Mouse (Mus musculus) kidney, adult 2 months (tissue): Measurements from ENCODE around the gene Slc38a7. TPM values are rescaled to one million over a fixed set of nuclear protein-coding genes. Genes with fewer than 3 reads are reported as not detected.

Experiments used
- DNase-seq: peaks from one replicate; pipeline ENCODE4 v3.0.0; 2021
- H3K27ac ChIP-seq: fragments of 200-500 bp; 2 replicates; pipeline ENCODE4 v1.5.1; 2012; ENCODE audit warnings: low read depth, low read length, control low read depth, inconsistent platforms; ENCODE audit not compliant: insufficient read depth
- H3K27me3 ChIP-seq: fragments of 200-500 bp; replicated peaks from 2 replicates; pipeline ENCODE4 v1.6.1; 2012; ENCODE audit warnings: mild to moderate bottlenecking, moderate library complexity, low read length, inconsistent platforms; ENCODE audit not compliant: control insufficient read depth, insufficient read depth
- H3K36me3 ChIP-seq: fragments of 200-500 bp; 2 replicates; pipeline ENCODE4 v1.6.1; 2012; ENCODE audit warnings: mild to moderate bottlenecking, moderate library complexity, low read length, inconsistent platforms; ENCODE audit not compliant: control insufficient read depth, insufficient read depth
- H3K4me1 ChIP-seq: fragments of 200-500 bp; 2 replicates; pipeline ENCODE4 v1.6.1; 2011; ENCODE audit warnings: low read length; ENCODE audit not compliant: control insufficient read depth, insufficient read depth
- H3K4me3 ChIP-seq: fragments of 200-500 bp; 2 replicates; pipeline ENCODE4 v1.5.1; 2011; ENCODE audit warnings: mild to moderate bottlenecking, low read depth, low read length, control low read depth; ENCODE audit not compliant: insufficient read depth
- CTCF ChIP-seq: fragments of 200-500 bp; conservative IDR thresholded peaks from 2 replicates; pipeline ENCODE4 v1.5.1; 2011; ENCODE audit warnings: low read depth, mild to moderate bottlenecking, control low read depth, low read length, moderate library complexity, mixed read lengths; ENCODE audit not compliant: insufficient read depth, insufficient read length
- POLR2A ChIP-seq: fragments of 200-500 bp; IDR thresholded peaks from one replicate; pipeline ENCODE4 v1.6.1; 2011; ENCODE audit warnings: low read depth, low read length, control low read depth
- WGBS: fragments of 180-500 bp; shearing (Covaris S2); methylation state at CpG from one replicate; pipeline ENCODE4 v1.1.7; 2018; 5-methylcytosine and 5-hydroxymethylcytosine counted together
- polyA plus RNA-seq: library from polyadenylated mRNA; depleted of rRNA; stranded (reverse); fragments of >200 nt; gene quantifications from 2 replicates; pipeline ENCODE4 v1.2.3, GENCODE M21; 2012; rRNA removed

Slc38a7 gene
- 22.3 and 24.7 TPM in 2 replicates for polyA plus RNA-seq

GRCm38 (mm10) chr8:95853102-95853843 lies at the start of gene Slc38a7:
Slc38a7 (minus strand) TSS chr8:95853539.
- WGBS, result 6% methylated on average over 22 of the region's 22 CpGs
- Histone ChIP-seq H3K36me3 (no peaks in the 10 kb centered on the region), H3K27me3 (no peaks in the 10 kb centered on the region), H3K4me1 (peaks cover 8% of the 10 kb centered on the region; the same call in 1 of the 2 replicates), H3K27ac (peak within 1 kb of the TSS; percentile 71), H3K4me3 (peak within 1 kb of the TSS; percentile 91)
- peak; percentile 95 for DNase-seq
- TF ChIP-seq CTCF (no peak), POLR2A (no peak)

GRCm38 (mm10) chr8:95901864-95902263 lies 48.5 kb upstream of the Slc38a7 start:
- Histone ChIP-seq H3K36me3 (no peaks in the 10 kb centered on the region), H3K27me3 (no peaks in the 10 kb centered on the region), H3K4me1 (0 out of 2 replicates have a peak, but pooled peaks cover 4% of the 10 kb centered on the region), H3K27ac (no peak overlapping the region), H3K4me3 (no peak overlapping the region)
- no peak for TF ChIP-seq POLR2A
- TF ChIP-seq CTCF, result no peak
- 35% methylated on average over 7 of the region's 7 CpGs for WGBS
- DNase-seq, result no peak

GRCm38 (mm10) chr8:95893701-95894100 lies 40.4 kb upstream of the Slc38a7 start:
- H3K4me3 ChIP-seq, result no peak overlapping the region
- no peaks in the 10 kb centered on the region for H3K4me1 ChIP-seq
- no peaks in the 10 kb centered on the region for H3K36me3 ChIP-seq
- no peak overlapping the region for H3K27ac ChIP-seq
- TF ChIP-seq POLR2A, result no peak
- TF ChIP-seq CTCF, result no peak
- WGBS, result 76% methylated on average over 5 of the region's 5 CpGs
- H3K27me3 ChIP-seq, result no peaks in the 10 kb centered on the region; the same call in 1 of the 2 replicates
- DNase-seq, result no peak

DNA sequence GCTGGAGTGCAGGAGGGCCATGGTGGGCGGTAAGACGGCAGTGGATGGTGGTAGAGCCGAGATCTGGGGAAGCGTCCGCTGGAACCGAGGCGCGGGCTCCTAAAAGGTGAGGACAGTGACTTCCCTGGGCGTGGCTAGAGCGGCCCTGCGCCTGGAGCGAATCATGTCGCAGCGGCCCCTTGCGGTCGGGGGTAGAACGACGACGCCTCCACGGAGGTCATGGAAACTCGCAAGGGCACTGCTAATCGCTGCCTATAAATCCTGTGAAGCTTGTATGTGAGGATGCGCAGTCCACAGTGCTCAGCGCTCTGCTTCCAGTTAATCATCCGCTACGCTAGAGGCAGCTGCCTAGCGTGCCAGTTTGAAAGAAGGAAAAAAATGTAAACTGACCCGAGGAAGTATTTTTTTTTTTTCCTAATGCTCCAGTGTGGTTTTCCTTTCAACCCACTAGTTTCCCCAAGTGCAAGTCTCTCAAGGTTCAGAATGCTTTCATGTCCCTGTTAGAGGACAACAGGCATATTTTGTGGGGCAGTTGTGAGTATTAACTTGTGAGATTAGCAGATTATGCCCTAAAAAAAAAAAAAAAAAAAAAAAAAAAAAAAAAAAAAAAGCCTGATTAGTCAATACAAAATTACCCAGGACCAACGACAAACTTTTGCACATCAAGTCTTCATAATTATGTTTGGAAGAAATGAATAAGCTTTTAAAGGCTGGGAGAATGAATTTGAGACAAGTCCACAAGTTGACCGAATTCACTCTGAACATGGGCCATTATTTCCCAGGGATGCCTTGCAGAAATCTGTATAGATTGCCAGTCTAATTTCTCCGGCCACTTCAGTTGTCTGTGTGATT lies 35.2 kb upstream of the Slc38a7 start, which contains the start of gene Got2:
Got2 (minus strand) TSS at position 263 of the 852 bp plus-strand sequence.
- H3K4me3 ChIP-seq, result peak within 1 kb of the TSS; percentile 90
- H3K36me3 ChIP-seq, result no peaks in the 10 kb centered on the region
- 8% methylated on average over 31 of the region's 31 CpGs for WGBS
- TF ChIP-seq CTCF (peak; percentile 88), POLR2A (no peak)
- peak; percentile 94 for DNase-seq
- no peaks in the 10 kb centered on the region; the same call in 1 of the 2 replicates for H3K27me3 ChIP-seq
- peaks cover 26% of the 10 kb centered on the region; the same call in 1 of the 2 replicates for H3K4me1 ChIP-seq
- H3K27ac ChIP-seq, result peak within 1 kb of the TSS; percentile 70

GRCm38 (mm10) chr8:95887578-95888284 lies 34.4 kb upstream of the Slc38a7 start:
- peak overlapping the region; percentile 90 for H3K4me3 ChIP-seq
- H3K27me3 ChIP-seq, result no peaks in the 10 kb centered on the region; the same call in 1 of the 2 replicates
- peak; percentile 92 for DNase-seq
- H3K27ac ChIP-seq, result peak overlapping the region; percentile 70
- TF ChIP-seq POLR2A (no peak), CTCF (no peak)
- under 1% methylated on average over 38 of the region's 38 CpGs for WGBS
- H3K4me1 ChIP-seq, result peaks cover 26% of the 10 kb centered on the region; the same call in 1 of the 2 replicates
- no peaks in the 10 kb centered on the region for H3K36me3 ChIP-seq

DNA sequence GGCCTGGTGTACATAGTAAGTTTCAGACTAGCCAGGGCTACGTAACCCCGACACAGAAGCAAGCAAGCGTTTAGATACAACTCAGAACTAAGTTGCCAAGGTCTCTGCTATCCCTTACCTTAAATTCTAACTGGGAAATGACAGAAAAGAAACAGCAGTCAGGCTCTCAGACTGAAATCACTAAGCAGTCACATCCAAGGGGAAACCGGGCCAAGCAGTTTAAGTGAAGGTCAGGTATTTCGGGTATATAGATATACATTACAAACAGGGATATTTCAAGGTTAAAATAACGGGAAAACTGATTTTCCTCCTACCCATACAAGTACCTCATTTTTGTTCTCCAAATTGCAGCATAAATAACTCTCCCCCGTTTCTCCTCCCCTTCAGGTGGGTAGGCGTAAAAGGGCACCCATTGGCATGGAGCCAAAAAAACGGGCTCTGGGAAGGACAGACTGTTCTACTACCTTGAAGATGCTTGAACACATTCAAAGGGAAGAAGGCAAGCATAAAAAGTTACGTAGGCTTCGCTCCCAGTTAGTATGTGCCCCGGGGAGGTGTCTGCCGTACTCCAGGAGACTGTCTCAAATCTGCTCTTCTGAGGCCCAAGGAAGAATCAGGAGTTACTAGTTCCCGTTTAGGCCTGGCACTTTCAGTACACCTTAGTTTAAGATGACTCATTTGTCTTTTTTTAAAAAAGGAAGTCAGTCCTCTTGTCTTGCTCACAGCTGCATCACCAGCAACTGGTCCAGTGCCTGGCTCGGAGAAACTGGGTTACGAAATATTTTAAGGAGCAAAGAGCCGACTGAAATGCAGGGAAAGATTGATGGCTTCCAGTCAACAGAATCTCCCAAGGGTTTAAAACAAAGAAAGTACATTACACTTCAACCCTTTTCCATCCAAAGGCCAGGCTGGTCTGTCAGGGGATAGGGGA lies 33.6 kb upstream of the Slc38a7 start:
- H3K4me1 ChIP-seq, result peaks cover 31% of the 10 kb centered on the region; the same call in 1 of the 2 replicates
- H3K36me3 ChIP-seq, result no peaks in the 10 kb centered on the region
- H3K27ac ChIP-seq, result peak overlapping the region; percentile 69
- no peak for TF ChIP-seq POLR2A
- TF ChIP-seq CTCF, result no peak
- no peaks in the 10 kb centered on the region for H3K27me3 ChIP-seq
- DNase-seq, result peak; percentile 68
- H3K4me3 ChIP-seq, result peak overlapping the region; percentile 90
- WGBS, result 22% methylated on average over 17 of the region's 17 CpGs
